Mouse (Mus musculus) c-Kit-positive CD71-positive TER-119-positive erythroid progenitor cells, embryonic 14.5 days (primary cell): ENCODE results near the gene Usp6nl.

ENCODE experiments used
- DNase-seq: peaks from one replicate; pipeline ENCODE4 v3.0.0-alpha.2; 2013; ENCODE audit warnings: low spot score

The Usp6nl gene

GRCm38 (mm10) chr2:6322376-6322901, at the start of gene Usp6nl:
Usp6nl (plus strand) TSS chr2:6322667.
- peak; percentile 74 for DNase-seq

DNA sequence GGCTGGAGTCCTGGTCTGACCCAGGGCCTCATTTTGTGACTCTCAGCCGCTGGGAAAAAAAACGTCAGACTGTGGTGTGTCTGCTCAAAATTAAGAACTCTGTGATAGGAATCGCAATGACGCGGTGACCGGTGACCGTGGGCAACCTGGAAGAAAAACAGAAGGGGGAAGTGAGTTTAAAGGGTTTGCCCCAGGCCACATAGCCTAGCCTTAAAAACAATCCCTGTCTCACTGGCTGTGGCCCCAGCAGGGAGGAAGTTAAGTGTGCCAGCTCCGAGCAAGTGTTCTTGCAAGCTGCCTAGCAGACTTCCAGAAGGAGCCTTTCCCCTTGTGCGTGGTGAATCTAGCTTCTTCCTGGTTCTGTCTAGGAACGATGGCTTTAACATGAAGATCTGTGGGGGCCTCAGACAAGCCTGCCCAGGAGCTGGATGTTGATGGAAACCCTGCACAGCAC, 49.0 kb upstream of the Usp6nl start:
- no peak for DNase-seq

DNA sequence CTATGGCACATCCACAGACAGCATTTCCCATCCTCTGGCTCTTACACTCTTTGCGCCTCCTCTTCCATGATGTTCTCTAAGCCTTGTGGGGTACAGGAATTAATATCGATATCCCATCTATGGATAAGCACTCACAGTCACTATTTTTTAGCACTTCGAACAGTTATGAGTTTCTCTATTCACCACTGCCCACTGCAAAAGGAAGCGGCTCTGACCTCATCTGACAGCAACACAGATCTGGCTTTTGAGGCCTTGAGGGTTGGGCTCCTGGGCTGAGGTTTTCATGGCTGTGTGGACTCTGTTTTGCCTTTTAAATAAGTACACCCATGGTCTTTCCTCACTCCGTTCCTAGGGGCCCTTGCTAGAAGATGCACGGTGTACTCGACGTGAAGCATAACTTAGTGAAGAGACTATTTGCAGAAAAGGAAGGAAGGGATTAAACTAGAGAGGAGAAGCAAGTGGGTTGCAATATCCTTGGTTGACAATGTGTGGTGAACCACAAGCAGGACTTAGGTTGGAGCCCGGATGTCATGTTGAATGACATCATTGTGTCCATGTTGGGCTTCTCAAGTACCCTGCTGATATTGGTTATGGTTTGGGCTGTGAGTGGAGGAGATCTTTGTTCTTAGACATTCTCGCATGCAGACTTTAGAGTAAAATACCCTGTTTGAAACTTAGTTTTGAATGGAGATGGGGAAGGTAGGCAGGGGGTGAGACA, 43.5 kb upstream of the Usp6nl start:
- no peak for DNase-seq

GRCm38 (mm10) chr2:6279614-6280301, 42.7 kb upstream of the Usp6nl start:
- DNase-seq = no peak

- DNase-seq = no peak
Measured at GRCm38 (mm10) chr2:6283569-6283968, 38.9 kb upstream of the Usp6nl start.

GRCm38 (mm10) chr2:6284784-6285183, 37.7 kb upstream of the Usp6nl start:
- peak; percentile 70 for DNase-seq

DNA sequence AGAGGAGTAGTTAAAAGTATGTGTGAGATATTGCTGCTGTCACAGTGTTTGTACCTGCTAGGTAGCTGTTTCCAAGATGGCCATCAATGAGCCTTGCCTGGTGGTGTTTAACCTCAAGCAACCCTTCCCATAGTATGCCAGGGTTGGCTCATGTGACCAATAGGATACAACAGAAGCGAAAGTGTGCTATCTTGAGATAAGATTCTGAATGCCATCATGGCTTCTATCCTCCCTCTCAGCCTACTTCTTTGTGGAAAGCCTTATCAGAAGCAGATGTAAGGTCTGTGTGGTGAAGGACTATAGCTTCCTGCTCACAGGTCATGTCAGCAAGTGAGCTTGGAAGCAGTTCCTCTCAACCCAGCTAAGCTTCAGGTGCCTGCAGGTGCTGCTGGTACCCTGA, 36.7 kb upstream of the Usp6nl start:
- peak; percentile 86 for DNase-seq

- no peak for DNase-seq
Measured at GRCm38 (mm10) chr2:6293825-6294444, 28.5 kb upstream of the Usp6nl start.

GRCm38 (mm10) chr2:6294993-6295628, 27.4 kb upstream of the Usp6nl start:
- DNase-seq = no peak

DNA sequence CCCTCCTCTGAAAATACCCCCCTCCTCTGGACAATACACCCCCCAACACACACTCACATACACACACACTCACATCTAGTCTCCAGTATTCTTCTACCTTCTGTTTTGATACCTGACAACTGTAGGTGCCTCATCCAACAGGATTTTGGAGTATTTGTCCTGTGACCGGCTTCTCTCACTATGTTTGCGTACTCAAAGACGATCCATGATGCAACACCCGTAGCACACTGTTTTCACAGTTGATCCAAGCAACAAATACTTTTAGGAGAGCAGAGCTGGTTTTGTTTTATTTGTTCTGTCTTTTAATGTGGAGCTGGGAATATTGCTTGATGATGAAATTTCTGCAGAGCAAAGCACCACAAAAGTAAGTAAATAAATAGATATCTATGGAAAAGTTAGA, 17.7 kb upstream of the Usp6nl start:
- no peak for DNase-seq

- DNase-seq = no peak
Measured at GRCm38 (mm10) chr2:6306861-6307260, 15.6 kb upstream of the Usp6nl start.

DNA sequence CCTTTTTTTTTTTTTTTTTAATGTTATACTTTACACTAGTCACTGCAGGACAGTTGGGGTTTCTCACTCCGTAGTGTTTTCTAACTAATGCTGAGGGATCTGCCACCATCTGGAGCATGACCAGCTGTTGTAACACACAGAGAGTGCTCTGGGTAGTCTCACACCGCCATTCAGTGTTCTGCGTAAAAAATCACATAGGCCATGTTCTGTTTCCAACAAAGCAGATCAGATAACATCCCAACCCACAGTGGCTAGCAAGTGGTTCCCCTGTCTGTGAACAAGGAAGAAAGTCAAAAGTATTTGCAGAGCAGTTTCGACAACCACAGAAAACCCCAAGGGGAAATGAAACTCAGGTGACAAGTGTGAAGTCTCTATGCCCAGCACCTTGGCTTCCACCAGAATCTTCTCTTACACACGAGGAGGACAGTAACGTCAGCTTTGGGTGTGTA, 13.1 kb upstream of the Usp6nl start:
- no peak for DNase-seq

DNA sequence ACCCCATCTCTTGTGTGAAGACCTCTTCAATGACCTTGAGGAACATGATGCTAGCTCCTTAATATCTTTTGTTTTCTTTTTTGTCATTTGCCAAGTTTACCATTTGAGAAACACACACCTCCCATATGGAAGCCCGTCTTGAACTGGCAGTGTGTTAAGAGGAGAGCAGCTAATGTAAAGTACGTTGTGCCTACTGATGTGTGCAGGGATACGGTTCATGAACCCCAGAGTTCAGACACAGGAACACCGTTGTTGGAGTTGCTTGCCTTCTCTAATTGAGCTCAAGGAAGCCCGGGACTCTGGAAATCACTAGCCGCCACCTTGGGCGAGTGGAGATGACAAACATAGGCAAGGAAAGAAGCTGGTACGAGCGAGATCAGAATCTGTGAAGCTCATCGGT, 9.7 kb upstream of the Usp6nl start:
- DNase-seq = no peak

DNA sequence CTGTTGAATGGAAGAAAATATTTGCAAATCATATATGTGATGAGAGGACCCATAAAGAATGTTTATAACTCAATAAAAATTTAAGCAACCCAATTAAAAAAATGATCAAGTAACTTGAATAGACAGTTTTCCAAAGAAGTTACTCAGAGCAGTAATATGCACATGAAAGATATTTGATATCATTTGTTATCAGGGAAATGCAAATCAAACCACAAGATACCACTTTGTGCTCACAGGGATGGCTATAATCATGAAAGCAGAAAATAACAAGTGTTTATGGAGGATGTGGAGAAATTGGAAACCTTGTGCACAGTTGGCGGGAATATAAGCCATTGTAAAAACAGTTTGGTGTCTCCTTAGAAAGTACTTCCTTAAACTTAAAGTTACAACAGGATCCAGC, 8.7 kb upstream of the Usp6nl start:
- DNase-seq = no peak

DNA sequence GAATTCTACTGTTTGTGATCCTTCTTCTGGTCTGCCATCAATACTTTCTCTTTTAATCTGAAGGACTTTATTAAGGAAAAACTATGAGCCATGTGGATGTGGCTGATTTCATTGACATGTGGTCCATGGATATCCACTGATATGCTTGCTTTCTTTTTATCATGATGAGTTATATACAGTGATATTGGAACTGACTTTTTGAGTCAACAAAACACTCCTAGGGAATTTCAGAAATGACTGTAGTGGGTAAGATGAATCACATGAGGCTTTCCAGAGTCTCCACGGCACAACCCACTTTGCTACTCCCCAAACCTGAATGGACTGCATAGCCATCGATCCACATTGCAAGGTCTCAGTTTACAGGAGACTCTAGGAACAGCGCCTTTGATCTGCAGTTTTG, 2.3 kb upstream of the Usp6nl start:
- no peak for DNase-seq

GRCm38 (mm10) chr2:6321769-6322375, 595 bp upstream of the Usp6nl start:
- DNase-seq = no peak

DNA sequence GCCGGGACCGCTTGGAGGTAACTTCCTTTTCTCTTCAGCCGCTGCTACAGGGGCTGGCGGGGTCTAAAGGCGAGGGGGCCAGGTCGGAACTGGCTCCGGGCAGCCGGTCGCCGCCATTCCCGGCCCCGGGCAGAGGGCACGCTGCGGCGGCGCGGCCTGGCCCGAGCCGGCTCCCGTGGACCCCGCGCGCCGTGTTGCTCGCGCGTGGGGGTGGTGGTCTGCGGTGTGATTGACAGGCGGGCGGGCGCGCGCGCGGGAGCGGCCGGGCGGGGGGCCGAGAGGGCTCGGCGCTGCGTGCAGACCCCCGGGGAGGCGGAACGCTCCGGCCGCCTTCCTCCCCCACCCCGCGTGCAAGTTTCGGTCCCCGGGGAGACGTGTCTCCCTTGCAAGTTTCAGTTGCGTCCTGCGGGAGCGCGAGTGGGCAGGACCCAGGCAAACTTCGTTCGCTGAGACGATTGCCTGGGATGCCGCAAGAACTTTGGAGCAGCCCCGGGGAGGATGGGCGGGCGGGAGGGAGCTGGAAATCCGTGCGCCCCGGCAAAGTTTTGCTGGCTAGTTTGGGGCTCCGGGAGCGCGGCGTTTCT, 563 bp downstream of the Usp6nl start:
- no peak for DNase-seq

DNA sequence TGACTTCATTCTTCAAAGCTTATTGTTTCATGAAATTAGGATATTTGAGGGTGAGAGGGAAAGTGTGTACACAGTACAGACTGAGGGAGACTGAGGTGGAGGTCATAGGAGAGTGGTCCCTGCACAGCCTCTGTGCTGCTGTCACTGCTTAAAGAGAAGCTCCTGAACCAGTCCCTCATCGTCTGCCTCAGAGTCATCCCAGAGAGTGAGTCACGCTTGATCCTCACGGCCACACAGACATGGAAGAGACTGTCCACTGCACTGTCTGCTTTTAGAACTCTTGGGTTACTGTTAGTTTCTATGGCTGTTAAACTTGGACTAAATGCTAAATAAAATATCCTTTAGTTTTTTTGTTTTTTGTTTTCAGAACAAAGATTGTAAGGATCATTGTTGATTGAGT, 3.2 kb downstream of the Usp6nl start:
- no peak for DNase-seq

DNA sequence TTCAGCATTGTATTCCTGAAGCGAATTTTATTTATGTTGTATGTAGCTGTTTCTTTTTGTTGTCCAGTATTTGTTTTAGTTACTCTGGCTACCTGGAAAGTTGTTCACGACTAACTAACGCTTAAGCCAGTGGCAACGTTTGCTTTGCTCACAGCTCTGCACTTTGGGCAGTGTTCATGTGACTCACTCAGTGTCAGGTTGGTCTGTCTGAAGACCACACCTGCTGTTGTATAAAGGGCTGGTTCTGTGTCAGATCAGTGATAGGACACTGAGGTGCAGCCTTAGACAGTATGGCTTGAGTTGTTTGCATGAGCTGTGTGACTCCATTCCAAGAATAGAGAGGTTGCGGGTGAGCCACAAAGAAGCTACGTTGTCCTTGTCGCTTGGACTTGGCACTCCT, 6.5 kb downstream of the Usp6nl start:
- no peak for DNase-seq

- DNase-seq = no peak
Measured at GRCm38 (mm10) chr2:6330756-6331155, 8.3 kb downstream of the Usp6nl start.

DNA sequence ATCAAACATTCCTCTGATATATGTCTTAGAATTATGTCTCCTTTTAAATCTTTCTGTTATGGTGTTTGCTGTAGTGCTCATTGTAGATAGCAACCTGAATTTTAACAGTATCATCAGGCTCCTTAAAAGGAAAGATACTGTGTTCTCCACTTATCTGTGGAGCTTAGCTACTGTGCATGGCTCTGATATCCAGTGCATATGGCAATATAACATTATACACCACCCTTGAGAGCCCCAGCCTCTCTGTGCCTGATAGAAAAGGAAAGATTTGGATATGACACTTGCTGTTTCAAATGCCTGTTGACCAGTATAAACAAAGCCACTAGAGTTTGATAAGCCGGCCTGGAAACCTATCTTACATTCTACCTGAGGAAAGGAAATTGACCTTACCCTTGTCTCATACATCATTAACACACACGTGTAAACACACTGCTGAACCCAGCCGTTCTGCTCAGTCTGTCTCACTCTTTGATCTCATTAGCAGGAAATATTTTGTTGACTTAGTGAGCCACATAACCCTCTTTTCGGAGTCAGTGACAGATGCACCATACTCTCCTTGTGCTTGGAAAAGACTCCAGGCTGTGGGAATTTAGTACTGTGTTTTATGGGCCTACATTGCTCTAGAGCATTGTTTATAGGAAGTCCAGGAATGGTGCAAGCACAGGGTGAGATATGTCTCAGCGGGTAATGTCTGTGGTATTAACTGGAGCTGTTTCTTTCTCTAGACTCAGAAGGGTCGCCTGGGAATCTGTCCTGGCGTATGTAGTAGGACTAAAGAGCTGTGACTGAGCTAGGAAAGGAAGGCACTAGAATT, 9.1 kb downstream of the Usp6nl start:
- peak; percentile 62 for DNase-seq
